Mouse (Mus musculus): Measurements from ENCODE around the gene Hspa5. TPM values are rescaled to one million over a fixed set of nuclear protein-coding genes. Genes with fewer than 3 reads are reported as not detected.
"Not testable (repeated sequence)": the region's sequence is repeated elsewhere in the genome, so short reads cannot be mapped to it uniquely, and the experiment has no call there.

The Hspa5 gene
- polyA plus RNA-seq, 1 experiment from 2014 or later = 538 TPM

DNA sequence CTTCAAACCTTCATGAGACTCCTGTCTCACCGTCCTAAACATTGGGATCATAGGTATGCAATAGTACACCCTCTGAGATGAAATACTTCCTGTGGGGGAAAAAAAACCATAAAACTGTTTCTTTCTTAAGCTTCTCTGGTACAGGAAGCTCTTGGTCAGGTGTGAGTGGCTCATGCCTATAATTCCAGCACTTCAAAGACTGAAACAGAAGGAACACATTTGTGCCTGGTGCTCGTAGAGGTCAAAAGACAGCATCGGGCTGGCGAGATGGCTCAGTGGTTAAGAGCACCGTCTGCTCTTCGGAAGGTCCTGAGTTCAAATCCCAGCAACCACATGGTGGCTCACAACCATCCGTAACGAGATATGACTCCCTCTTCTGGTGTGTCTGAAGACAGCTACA, 27.3 kb upstream of the Hspa5 start:
- no peaks in the 10 kb centered on the region for H3K27me3 ChIP-seq (ENCODE audit: control insufficient read depth, insufficient read depth, low read depth, low read length)
- H3K4me3 ChIP-seq (ENCODE audit: low read depth, low read length) = no peak overlapping the region
- 86% methylated on average over 8 of the region's 8 CpGs for WGBS (ENCODE audit: insufficient replicate concordance)
- H3K36me3 ChIP-seq (ENCODE audit: control insufficient read depth, insufficient read depth) = peaks cover 11% of the 10 kb centered on the region
- no peaks in the 10 kb centered on the region for H3K9me3 ChIP-seq (replicated peaks; ENCODE audit: control insufficient read depth, low read length)
- H3K4me1 ChIP-seq (ENCODE audit: control insufficient read depth, low read depth, low read length) = peaks cover 42% of the 10 kb centered on the region
- H3K4me2 ChIP-seq (ENCODE audit: low read depth, low read length) = no peak overlapping the region
- no peak overlapping the region for H3K9ac ChIP-seq (ENCODE audit: low read depth, low read length)
- H3K27ac ChIP-seq (ENCODE audit: low read length) = no peak overlapping the region
- no peak for ATAC-seq (ENCODE audit: low read depth)

DNA sequence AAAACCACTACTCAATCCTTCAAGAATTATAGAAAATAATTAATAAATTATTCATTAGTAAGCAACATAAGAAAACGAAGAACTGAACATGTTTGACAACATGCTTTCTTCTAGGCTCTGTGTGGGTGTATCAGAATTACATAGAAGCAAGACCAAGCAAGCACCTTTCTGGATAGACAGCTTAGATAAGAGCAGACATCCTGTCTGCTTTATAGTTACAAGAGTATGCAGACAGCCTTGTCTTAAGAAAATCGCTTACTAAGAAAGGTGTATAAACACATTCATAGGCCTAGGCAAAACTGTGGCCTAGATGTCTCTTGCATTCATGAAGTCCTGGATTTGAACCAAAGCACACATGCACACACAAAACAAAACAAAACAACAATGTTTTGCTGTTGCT, 26.1 kb upstream of the Hspa5 start:
- Histone ChIP-seq H3K9ac (ENCODE audit: low read depth, low read length) (no peak overlapping the region), H3K4me3 (ENCODE audit: low read depth, low read length) (no peak overlapping the region), H3K4me2 (ENCODE audit: low read depth, low read length) (no peak overlapping the region), H3K27ac (ENCODE audit: low read length) (no peak overlapping the region), H3K36me3 (ENCODE audit: control insufficient read depth, insufficient read depth) (peaks cover 11% of the 10 kb centered on the region), H3K27me3 (ENCODE audit: control insufficient read depth, insufficient read depth, low read depth, low read length) (no peaks in the 10 kb centered on the region), H3K9me3 (replicated peaks; ENCODE audit: control insufficient read depth, low read length) (no peaks in the 10 kb centered on the region), H3K4me1 (ENCODE audit: control insufficient read depth, low read depth, low read length) (peaks cover 40% of the 10 kb centered on the region)
- 55% methylated on average over 2 of the region's 2 CpGs for WGBS (ENCODE audit: insufficient replicate concordance)
- ATAC-seq (ENCODE audit: low read depth) = no peak

DNA sequence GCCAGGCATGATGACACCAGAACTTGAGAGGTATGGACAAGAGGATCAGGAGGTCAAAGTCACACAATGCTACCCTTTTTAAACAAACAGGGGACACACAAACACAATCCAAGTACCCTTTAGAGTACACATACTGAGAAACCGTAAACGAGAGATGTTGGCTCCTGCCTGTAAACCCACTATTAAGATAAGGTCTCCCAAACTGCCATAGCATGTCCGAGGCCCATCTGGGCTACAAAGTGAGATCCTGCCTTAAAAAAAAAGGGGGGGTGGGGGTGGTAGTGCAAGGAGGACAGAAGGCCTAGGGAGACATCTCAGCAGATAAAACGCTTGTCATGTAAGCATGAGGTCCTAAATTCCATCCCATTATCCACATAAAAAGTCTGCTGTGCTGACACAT, 23.3 kb upstream of the Hspa5 start:
- H3K27me3 ChIP-seq (ENCODE audit: control insufficient read depth, insufficient read depth, low read depth, low read length) = no peaks in the 10 kb centered on the region
- no peak overlapping the region for H3K9ac ChIP-seq (ENCODE audit: low read depth, low read length)
- peaks cover 6% of the 10 kb centered on the region; the same call in 1 of the 2 replicates for H3K36me3 ChIP-seq (ENCODE audit: control insufficient read depth, insufficient read depth)
- ATAC-seq (ENCODE audit: low read depth) = no peak
- H3K4me3 ChIP-seq (ENCODE audit: low read depth, low read length) = peak overlapping the region; percentile 12; the same call in 1 of the 2 replicates
- H3K4me1 ChIP-seq (ENCODE audit: control insufficient read depth, low read depth, low read length) = peaks cover 32% of the 10 kb centered on the region
- no peaks in the 10 kb centered on the region for H3K9me3 ChIP-seq (replicated peaks; ENCODE audit: control insufficient read depth, low read length)
- WGBS (ENCODE audit: insufficient replicate concordance) = 20% methylated on average over 4 of the region's 4 CpGs
- H3K4me2 ChIP-seq (ENCODE audit: low read depth, low read length) = peak overlapping the region; percentile 18; the same call in 1 of the 2 replicates
- H3K27ac ChIP-seq (ENCODE audit: low read length) = peak overlapping the region; percentile 49; the same call in 1 of the 2 replicates

DNA sequence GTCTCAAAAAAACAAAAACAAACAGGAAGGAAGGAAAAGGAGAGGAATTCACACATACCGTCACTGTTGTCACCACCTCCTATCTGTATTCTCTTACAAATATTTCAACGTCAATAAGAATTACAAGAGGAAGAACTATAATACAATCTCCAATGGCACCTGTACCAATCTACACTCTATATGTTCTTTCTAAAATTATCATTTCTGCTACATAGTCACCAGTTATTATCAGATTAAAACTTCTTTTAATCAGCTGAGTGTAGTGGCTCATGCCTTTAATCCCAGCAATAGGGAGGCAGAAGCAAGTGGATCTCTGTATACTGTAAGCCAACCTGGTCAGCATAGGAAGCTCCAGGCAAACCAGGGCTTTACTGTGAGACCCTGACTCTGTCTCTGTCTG, 21.5 kb upstream of the Hspa5 start:
- peak overlapping the region; percentile 38 for H3K4me2 ChIP-seq (ENCODE audit: low read depth, low read length)
- peak overlapping the region; percentile 28 for H3K4me3 ChIP-seq (ENCODE audit: low read depth, low read length)
- H3K9ac ChIP-seq (ENCODE audit: low read depth, low read length) = 0 out of 2 replicates have a peak overlapping the region, but pooled peaks have one; percentile 28
- WGBS (ENCODE audit: insufficient replicate concordance) = 28% methylated on average over 2 of the region's 2 CpGs
- H3K4me1 ChIP-seq (ENCODE audit: control insufficient read depth, low read depth, low read length) = peaks cover 34% of the 10 kb centered on the region
- H3K9me3 ChIP-seq (replicated peaks; ENCODE audit: control insufficient read depth, low read length) = no peaks in the 10 kb centered on the region
- ATAC-seq (ENCODE audit: low read depth) = no peak
- H3K27ac ChIP-seq (ENCODE audit: low read length) = peak overlapping the region; percentile 68
- no peaks in the 10 kb centered on the region for H3K27me3 ChIP-seq (ENCODE audit: control insufficient read depth, insufficient read depth, low read depth, low read length)
- peaks cover 3% of the 10 kb centered on the region; the same call in 1 of the 2 replicates for H3K36me3 ChIP-seq (ENCODE audit: control insufficient read depth, insufficient read depth)

DNA sequence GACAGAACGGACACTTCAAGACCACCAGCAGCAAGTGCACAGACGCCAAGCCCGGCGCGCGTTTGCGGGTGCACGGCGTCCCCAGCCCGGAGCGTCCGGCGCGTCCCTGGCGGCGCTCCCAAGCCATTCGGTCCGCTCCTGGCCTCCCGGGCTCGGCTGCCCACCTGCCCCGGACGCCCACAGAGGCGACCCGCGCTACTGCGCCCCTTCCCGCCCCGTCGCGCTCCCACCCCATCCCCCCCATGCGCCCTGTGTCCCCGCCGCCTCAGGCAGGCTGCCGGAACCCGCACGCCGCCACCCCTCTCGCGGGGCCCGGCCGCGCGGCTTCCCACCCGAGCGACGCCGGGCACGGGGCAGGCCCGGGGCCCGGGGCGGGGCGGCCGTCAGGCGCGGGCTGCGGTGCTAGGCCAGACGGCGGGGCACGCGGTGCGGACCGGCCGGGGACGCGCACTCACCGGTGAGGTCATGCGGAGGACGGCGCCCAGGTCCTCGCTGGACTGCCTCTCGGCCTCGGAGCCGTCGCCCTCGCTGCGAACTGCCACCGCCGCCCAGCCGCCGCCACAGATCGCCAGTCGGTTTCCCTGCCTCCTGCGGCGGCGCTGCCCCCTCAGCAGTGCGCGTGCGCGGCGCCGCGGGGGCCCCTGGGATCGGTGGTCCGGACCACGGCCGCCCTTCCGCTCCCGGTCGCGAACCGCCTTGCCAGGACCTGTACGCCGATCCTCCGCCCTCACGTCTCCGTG, 17.8 kb upstream of the Hspa5 start:
- peak overlapping the region; percentile 73 for H3K4me2 ChIP-seq (ENCODE audit: low read depth, low read length)
- no peaks in the 10 kb centered on the region for H3K36me3 ChIP-seq (ENCODE audit: control insufficient read depth, insufficient read depth)
- peaks cover 28% of the 10 kb centered on the region for H3K4me1 ChIP-seq (ENCODE audit: control insufficient read depth, low read depth, low read length)
- peak overlapping the region; percentile 99 for H3K9ac ChIP-seq (ENCODE audit: low read depth, low read length)
- peak overlapping the region; percentile 96 for H3K4me3 ChIP-seq (ENCODE audit: low read depth, low read length)
- H3K27me3 ChIP-seq (ENCODE audit: control insufficient read depth, insufficient read depth, low read depth, low read length) = no peaks in the 10 kb centered on the region
- peak; percentile 94 for ATAC-seq (ENCODE audit: low read depth)
- under 1% methylated on average over 97 of the region's 106 CpGs for WGBS (ENCODE audit: insufficient replicate concordance)
- no peaks in the 10 kb centered on the region for H3K9me3 ChIP-seq (replicated peaks; ENCODE audit: control insufficient read depth, low read length)
- peak overlapping the region; percentile 97 for H3K27ac ChIP-seq (ENCODE audit: low read length)

DNA sequence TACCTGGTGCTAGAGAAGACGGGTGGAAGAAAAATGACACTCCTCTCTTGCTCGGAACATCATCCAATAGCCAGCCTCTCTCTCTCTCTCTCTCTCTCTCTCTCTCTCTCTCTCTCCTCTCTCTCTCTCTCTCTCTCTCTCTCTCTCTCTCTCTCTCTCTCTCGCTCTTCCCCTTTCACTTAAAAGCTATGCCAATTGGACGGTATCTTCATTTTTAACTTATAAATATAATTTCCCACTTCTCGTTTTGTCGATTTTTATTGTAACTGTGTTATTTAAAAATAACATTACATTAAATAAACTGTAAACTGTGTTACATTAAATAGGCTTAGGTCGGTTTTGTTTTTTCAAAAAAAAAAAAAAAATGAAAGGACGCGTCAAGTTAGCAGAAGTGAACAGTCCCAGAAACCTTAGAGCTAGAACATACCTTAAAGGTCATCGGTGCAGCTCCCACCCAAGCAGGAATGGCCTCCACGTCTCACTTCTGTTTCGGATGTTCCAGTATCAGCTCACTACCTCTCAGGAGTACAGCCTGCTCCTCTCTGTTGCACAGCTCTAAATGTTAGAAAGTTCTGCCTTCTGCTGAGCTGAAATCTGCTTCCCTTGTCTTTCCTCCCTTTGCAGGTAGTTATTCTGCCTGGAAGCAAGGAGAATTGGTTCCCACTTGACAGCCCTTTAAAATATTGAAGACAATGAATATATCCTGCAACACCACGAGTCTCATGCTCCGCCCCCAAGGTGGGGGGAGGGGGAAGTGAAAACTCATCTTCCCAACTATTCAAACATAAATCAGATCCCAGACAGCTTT, 17.0 kb upstream of the Hspa5 start, which contains the start of gene Gapvd1:
TSS of gene Gapvd1 (minus strand) at position 682 of the 808 bp plus-strand sequence.
- no peaks in the 10 kb centered on the region for H3K27me3 ChIP-seq (ENCODE audit: control insufficient read depth, insufficient read depth, low read depth, low read length)
- H3K4me3 ChIP-seq (ENCODE audit: low read depth, low read length) = peak within 1 kb of the TSS; percentile 96
- H3K4me2 ChIP-seq (ENCODE audit: low read depth, low read length) = peak within 1 kb of the TSS; percentile 73
- H3K4me1 ChIP-seq (ENCODE audit: control insufficient read depth, low read depth, low read length) = peaks cover 28% of the 10 kb centered on the region
- ATAC-seq (ENCODE audit: low read depth) = no peak
- peak within 1 kb of the TSS; percentile 99 for H3K9ac ChIP-seq (ENCODE audit: low read depth, low read length)
- H3K36me3 ChIP-seq (ENCODE audit: control insufficient read depth, insufficient read depth) = no peaks in the 10 kb centered on the region
- H3K9me3 ChIP-seq (replicated peaks; ENCODE audit: control insufficient read depth, low read length) = no peaks in the 10 kb centered on the region
- under 1% methylated on average over 14 of the region's 14 CpGs for WGBS (ENCODE audit: insufficient replicate concordance)
- H3K27ac ChIP-seq (ENCODE audit: low read length) = peak within 1 kb of the TSS; percentile 97

DNA sequence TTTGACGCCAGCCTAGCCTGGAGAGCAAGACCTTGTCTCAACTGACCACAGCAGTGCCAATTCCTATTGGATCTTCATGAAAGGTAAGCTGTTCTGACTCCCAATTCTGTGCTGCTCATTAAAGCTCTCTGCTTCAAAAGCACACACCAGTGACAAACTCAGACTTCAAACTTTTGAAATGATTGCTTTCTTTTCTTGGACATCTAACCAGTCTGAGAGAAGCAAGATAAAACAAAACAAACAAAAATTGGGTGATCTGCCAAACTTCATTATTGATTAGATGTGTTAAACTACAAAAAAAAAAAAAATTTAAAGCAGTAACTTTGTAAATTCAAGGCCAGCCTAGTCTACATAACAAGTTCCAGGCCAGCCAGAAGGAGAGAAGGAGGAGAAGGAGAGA, 14.4 kb upstream of the Hspa5 start:
- Histone ChIP-seq H3K4me2 (ENCODE audit: low read depth, low read length) (no peak overlapping the region), H3K36me3 (ENCODE audit: control insufficient read depth, insufficient read depth) (no peaks in the 10 kb centered on the region), H3K27ac (ENCODE audit: low read length) (no peak overlapping the region), H3K4me3 (ENCODE audit: low read depth, low read length) (no peak overlapping the region), H3K9me3 (replicated peaks; ENCODE audit: control insufficient read depth, low read length) (no peaks in the 10 kb centered on the region), H3K27me3 (ENCODE audit: control insufficient read depth, insufficient read depth, low read depth, low read length) (no peaks in the 10 kb centered on the region), H3K4me1 (ENCODE audit: control insufficient read depth, low read depth, low read length) (peaks cover 18% of the 10 kb centered on the region), H3K9ac (ENCODE audit: low read depth, low read length) (no peak overlapping the region)
- ATAC-seq (ENCODE audit: low read depth) = no peak
- WGBS (ENCODE audit: insufficient replicate concordance) = 62% methylated on average over 1 of the region's 1 CpGs

DNA sequence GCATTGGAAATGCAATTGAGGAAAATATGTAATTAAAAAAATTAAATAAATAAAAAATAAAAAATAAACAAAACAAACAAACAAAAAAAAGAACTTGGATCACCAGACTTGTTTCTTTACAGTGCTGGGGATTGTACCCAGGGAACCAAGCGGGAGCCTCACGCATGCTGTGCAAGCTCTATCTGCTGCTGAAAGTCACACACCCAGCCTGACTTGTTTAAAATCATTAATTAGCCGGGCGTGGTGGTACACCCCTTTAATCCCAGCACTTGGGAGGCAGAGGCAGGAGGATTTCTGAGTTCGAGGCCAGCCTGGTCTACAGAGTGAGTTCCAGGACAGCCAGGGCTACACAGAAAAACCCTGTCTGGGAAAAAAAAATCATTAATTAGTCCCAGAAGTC, 10.5 kb upstream of the Hspa5 start:
- H3K27ac ChIP-seq (ENCODE audit: low read length) = peak overlapping the region; percentile 84; the same call in 1 of the 2 replicates
- peak; percentile 57 for ATAC-seq (ENCODE audit: low read depth)
- 87% methylated on average over 5 of the region's 5 CpGs for WGBS (ENCODE audit: insufficient replicate concordance)

More for the DNA sequence above, 10.5 kb upstream of the Hspa5 start:
- H3K9me3 ChIP-seq (replicated peaks; ENCODE audit: control insufficient read depth, low read length); H3K36me3 ChIP-seq (ENCODE audit: control insufficient read depth, insufficient read depth); H3K27me3 ChIP-seq (ENCODE audit: control insufficient read depth, insufficient read depth, low read depth, low read length); H3K4me2 ChIP-seq (ENCODE audit: low read depth, low read length); H3K4me3 ChIP-seq (ENCODE audit: low read depth, low read length); H3K9ac ChIP-seq (ENCODE audit: low read depth, low read length): not testable (repeated sequence)
- H3K4me1 ChIP-seq (ENCODE audit: control insufficient read depth, low read depth, low read length) = peaks cover 22% of the 10 kb centered on the region
